Mouse (Mus musculus) liver, postnatal 0 days (tissue): ENCODE measurements around the gene Dxo.

Source experiments
- CTCF ChIP-seq: sonication (generic); IDR thresholded peaks from 2 replicates; pipeline ENCODE4 v1.5.1; 2016; ENCODE audit warnings: antibody characterized with exemption, low read depth
- EP300 ChIP-seq: IDR thresholded peaks from 2 replicates; pipeline ENCODE4 v1.6.1; 2016; ENCODE audit warnings: antibody characterized with exemption, low read depth, mild to moderate bottlenecking

- TF ChIP-seq EP300, result no peak
- TF ChIP-seq CTCF, result no peak
Observed at GRCm38 (mm10) chr17:34799531-34799925, 37.3 kb upstream of the Dxo start.
